Mouse (Mus musculus): ENCODE measurements around the gene Mis12. TPM values are rescaled to one million over a fixed set of nuclear protein-coding genes. Genes with fewer than 3 reads are reported as not detected.

The Mis12 gene
- total RNA-seq, 4 experiments from 2014 or later, result 22.5 to 30.3 (median 26.7) TPM

- no peak for DNase-seq
Observed at GRCm38 (mm10) chr11:71018416-71019200, 803 bp upstream of the Mis12 start.

GRCm38 (mm10) chr11:71028280-71028679, 8.9 kb downstream of the Mis12 start:
- DNase-seq, result no peak

GRCm38 (mm10) chr11:71029403-71030118, 10.2 kb downstream of the Mis12 start:
- no peak for DNase-seq

- no peak for DNase-seq
Observed at GRCm38 (mm10) chr11:71032070-71032469, 12.7 kb downstream of the Mis12 start.

- no peak for DNase-seq
Observed at GRCm38 (mm10) chr11:71032491-71033162, 13.2 kb downstream of the Mis12 start.

- no peak for DNase-seq
Observed at GRCm38 (mm10) chr11:71033163-71033761, 13.9 kb downstream of the Mis12 start, which contains the start of gene 6330403K07Rik. Gene 6330403K07Rik (minus strand): TSS chr11:71033513.

GRCm38 (mm10) chr11:71039526-71040298, 20.3 kb downstream of the Mis12 start:
- DNase-seq, result no peak

- DNase-seq, result no peak
Observed at GRCm38 (mm10) chr11:71052554-71052953, 33.1 kb downstream of the Mis12 start.

GRCm38 (mm10) chr11:71076342-71076741, 56.9 kb downstream of the Mis12 start:
- DNase-seq, result no peak

Other genes starting within 250 kb of the Mis12 start
- gene Scimp, start 207.0 kb upstream of the Mis12 start, total RNA-seq (2022), result 1 to 10 TPM; 1.1 to 2.7 (median 2.0) TPM
- 100 to 1,000 TPM; 127 to 241 (median 172) TPM for gene Rabep1, start 174.8 kb upstream of the Mis12 start, total RNA-seq (2022)
- 10 to 100 TPM; 52.3 to 79.7 (median 65.2) TPM for gene Nup88, start 49.6 kb upstream of the Mis12 start, total RNA-seq (2022)
- 10 to 100 TPM; 23.0 to 52.2 (median 36.1) TPM for gene Rpain, start 49.4 kb upstream of the Mis12 start, total RNA-seq (2022)
- gene C1qbp, start 36.6 kb upstream of the Mis12 start, total RNA-seq (2022), result 100 to 1,000 TPM; 181 to 218 (median 205) TPM
- gene Dhx33, start 15.2 kb upstream of the Mis12 start, total RNA-seq (2022), result 10 to 100 TPM; 32.5 to 34.6 (median 32.9) TPM
- 10 to 100 TPM; 73.5 to 99.8 (median 89.0) TPM for gene Derl2, start 230 bp downstream of the Mis12 start, total RNA-seq (2022)
- 10 to 100 TPM; 16.5 to 25.6 (median 19.5) TPM for gene 6330403K07Rik, start 13.9 kb downstream of the Mis12 start, total RNA-seq (2022)
- 1 to 10 TPM; 1.6 to 2.6 (median 2.1) TPM for gene Nlrp1a, start 125.1 kb downstream of the Mis12 start, total RNA-seq (2022)
- gene Nlrp1b, start 211.1 kb downstream of the Mis12 start, total RNA-seq (2022), result 1 to 10 TPM in 2 of 4 experiments, under 1 TPM in 2; 0.20 to 1.4 (median 0.77) TPM

Measured in adrenal gland, adult 8-10 months (tissue).